Mouse (Mus musculus): Measurements from ENCODE around the gene Orm2. TPM values are rescaled to one million over a fixed set of nuclear protein-coding genes. Genes with fewer than 3 reads are reported as not detected.

Gene Orm2
- polyA plus RNA-seq (2014; fragmentation: Illumina TruSeq; extraction: RNeasy Lipid Tissue Mini Kit (QIAGEN cat#74804)) = not detected

GRCm38 (mm10) chr4:63362150-63362549 lies at the start of gene Orm2:
Gene Orm2, plus strand, starts transcription at chr4:63362449.

GRCm38 (mm10) chr4:63344295-63344694 lies 18.0 kb upstream of the Orm2 start, which contains the start of gene Orm1:
Gene Orm1, plus strand, starts transcription at chr4:63344560.

GRCm38 (mm10) chr4:63355877-63356665 lies 6.2 kb upstream of the Orm2 start, which contains the start of gene Orm3:
Gene Orm3, plus strand, starts transcription at chr4:63356162.

GRCm38 (mm10) chr4:63403040-63403959 lies 41.1 kb downstream of the Orm2 start, which contains the start of gene Akna:
Gene Akna, minus strand, starts transcription at chr4:63403354.

Other genes with a start within 250 kb of the Orm2 start
- gene Ambp, start 207.7 kb upstream of the Orm2 start, polyA plus RNA-seq (2014; fragmentation: Illumina TruSeq; extraction: RNeasy Lipid Tissue Mini Kit (QIAGEN cat#74804)) = not detected
- not detected for gene Kif12, start 190.3 kb upstream of the Orm2 start, polyA plus RNA-seq (2014; fragmentation: Illumina TruSeq; extraction: RNeasy Lipid Tissue Mini Kit (QIAGEN cat#74804))
- 2.6 TPM for gene Col27a1, start 148.4 kb upstream of the Orm2 start, polyA plus RNA-seq (2014; fragmentation: Illumina TruSeq; extraction: RNeasy Lipid Tissue Mini Kit (QIAGEN cat#74804))
- 4.4 TPM for gene Orm1, start 17.9 kb upstream of the Orm2 start, polyA plus RNA-seq (2014; fragmentation: Illumina TruSeq; extraction: RNeasy Lipid Tissue Mini Kit (QIAGEN cat#74804))
- not detected for gene Orm3, start 6.3 kb upstream of the Orm2 start, polyA plus RNA-seq (2014; fragmentation: Illumina TruSeq; extraction: RNeasy Lipid Tissue Mini Kit (QIAGEN cat#74804))
- 0.20 TPM for gene Akna, start 40.9 kb downstream of the Orm2 start, polyA plus RNA-seq (2014; fragmentation: Illumina TruSeq; extraction: RNeasy Lipid Tissue Mini Kit (QIAGEN cat#74804))
- gene Whrn, start 133.5 kb downstream of the Orm2 start, polyA plus RNA-seq (2014; fragmentation: Illumina TruSeq; extraction: RNeasy Lipid Tissue Mini Kit (QIAGEN cat#74804)) = 0.68 TPM
- gene Atp6v1g1, start 182.3 kb downstream of the Orm2 start, polyA plus RNA-seq (2014; fragmentation: Illumina TruSeq; extraction: RNeasy Lipid Tissue Mini Kit (QIAGEN cat#74804)) = 327 TPM
- 4.7 TPM for gene Tmem268, start 196.3 kb downstream of the Orm2 start, polyA plus RNA-seq (2014; fragmentation: Illumina TruSeq; extraction: RNeasy Lipid Tissue Mini Kit (QIAGEN cat#74804))
- not detected for gene Gm11213, start 242.8 kb downstream of the Orm2 start, polyA plus RNA-seq (2014; fragmentation: Illumina TruSeq; extraction: RNeasy Lipid Tissue Mini Kit (QIAGEN cat#74804))

Measured in ovary, adult 10 weeks (tissue).